Mouse (Mus musculus): ENCODE results near the gene Gm5678.
A peak's percentile ranks its signal among the peaks of the same experiment; 100 is the strongest.
"Not testable (repeated sequence)": the region's sequence is repeated elsewhere in the genome, so short reads cannot be mapped to it uniquely, and the experiment has no call there.

Gm5678 gene

DNA sequence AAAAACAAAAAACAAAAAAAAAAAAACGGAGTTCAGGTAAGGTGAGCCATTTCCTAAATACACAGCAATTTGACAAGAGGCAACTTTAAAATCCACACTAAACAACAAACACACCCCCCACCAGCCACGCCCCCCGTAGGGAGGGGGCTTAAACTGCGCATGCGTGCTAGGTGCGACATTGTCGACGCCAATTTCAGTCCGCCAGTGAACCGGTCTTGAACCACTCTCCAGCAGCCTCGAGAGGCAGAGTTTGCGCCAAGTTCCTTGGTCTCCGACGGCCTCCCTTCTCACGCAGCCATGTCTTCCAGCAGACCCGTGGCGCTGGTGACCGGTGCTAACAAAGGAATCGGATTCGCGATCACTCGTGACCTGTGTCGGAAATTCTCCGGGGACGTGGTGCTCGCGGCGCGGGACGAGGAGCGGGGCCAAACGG lies 20.2 kb upstream of the Gm5678 start:
- peak; percentile 82 to 91 for DNase-seq (ENCODE audit: low read depth in 2 of 2, low spot score in 2 of 2)

DNA sequence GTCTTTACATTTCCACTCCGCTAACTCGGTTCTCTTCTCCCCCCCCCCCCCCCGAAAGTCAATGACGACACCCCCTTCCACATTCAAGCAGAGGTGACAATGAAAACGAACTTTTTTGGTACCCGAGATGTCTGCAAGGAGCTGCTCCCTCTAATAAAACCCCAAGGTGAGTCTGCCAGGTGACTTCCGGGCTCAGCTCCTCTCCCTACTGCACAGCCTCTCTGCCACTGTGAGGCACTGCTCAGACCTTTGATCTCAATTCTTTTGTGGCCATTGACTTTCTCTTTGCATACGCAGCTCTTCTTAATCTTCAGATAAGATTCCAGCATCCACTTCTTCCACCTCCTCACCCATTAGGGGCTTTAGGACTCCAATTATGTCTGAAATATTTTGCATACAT lies 19.2 kb upstream of the Gm5678 start:
- DNase-seq (ENCODE audit: low read depth in 2 of 2, low spot score in 2 of 2) = no peak

DNA sequence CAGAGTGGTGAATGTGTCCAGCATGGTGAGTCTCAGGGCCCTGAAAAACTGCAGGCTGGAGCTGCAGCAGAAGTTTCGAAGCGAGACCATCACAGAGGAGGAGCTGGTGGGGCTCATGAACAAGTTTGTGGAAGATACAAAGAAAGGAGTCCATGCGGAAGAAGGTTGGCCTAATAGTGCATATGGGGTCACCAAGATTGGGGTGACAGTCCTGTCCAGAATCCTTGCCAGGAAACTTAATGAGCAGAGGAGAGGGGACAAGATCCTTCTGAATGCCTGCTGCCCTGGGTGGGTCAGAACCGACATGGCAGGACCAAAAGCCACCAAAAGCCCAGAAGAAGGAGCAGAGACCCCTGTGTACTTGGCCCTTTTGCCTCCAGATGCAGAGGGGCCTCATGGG lies 18.1 kb upstream of the Gm5678 start:
- DNase-seq (ENCODE audit: low read depth in 2 of 2, low spot score in 2 of 2) = no peak

DNA sequence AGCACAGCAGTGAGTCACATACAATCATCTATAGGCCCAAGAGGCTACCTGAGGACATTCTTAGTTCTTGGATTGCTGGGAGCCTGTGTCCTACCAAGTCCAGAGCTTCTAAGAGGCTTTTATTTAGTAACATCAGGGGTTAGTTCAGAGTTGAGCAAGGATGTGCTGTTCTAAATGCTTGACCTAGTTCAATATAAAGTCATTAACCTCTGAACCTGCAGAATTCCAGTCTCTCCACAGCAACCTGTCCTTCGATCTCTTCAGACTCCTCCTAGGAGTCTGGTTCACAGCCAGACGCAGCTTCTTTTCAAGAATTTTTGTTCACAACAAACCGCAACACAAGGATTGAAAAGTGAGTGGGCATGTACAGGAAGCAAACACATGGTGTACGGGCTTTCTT lies 16.9 kb upstream of the Gm5678 start:
- DNase-seq (ENCODE audit: low read depth in 2 of 2, low spot score in 2 of 2) = no peak

DNA sequence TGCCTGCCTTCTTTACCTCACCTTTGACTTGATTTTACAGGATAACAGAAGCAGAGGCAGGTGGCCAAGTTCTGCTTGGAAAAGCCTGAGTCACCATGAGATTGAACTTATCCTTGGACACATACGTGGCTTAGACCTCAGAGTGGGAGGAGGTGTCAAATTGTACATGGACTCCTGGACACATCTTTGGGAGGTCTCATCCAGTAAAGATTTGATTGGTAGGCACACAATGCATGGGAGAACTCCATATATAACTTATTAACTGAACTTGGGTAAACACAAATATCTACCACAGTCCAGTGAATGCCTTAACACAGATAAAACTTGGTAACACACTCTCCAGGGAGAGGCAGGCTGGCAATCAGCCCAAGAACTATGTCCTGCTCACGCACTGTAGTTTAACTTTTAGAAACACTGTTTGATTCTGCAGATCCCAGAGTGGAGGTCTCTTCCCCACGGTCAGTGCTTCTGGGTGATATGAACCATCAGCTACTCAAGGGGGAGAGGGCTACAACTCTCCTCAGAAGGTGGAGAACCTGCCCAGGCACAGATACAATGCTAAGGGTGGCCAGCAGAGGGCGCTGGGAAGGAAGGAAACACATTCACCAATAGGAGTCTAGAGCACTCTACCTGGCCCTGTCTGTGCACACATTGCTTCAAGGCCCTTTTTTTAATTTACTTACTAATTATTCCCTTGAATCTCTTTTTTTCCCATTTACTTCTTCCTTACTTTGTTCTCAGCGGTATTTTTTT lies 12.6 kb upstream of the Gm5678 start:
- peak; percentile 73 to 77 for DNase-seq (ENCODE audit: low read depth in 2 of 2, low spot score in 2 of 2)

DNA sequence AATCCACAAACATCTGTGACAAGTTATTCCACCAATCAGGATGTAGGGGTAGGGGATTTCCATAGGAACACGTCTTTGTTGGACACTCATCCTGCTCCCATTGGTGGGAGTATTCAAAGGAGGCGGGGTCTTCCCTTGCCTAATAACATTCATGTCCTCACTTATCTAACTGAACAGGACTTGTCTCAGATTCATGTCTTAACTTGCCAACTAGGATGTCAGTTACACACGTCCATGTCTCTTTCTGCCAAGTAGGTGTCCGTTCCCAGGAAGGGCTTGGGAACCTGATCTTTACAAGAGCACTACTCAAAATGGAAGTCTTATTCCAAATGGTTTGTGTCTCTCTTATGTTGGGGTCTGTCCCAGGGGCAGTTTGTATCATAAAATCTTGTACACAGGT lies 4.1 kb upstream of the Gm5678 start:
- DNase-seq (ENCODE audit: low read depth in 2 of 2, low spot score in 2 of 2) = not testable (repeated sequence)

DNA sequence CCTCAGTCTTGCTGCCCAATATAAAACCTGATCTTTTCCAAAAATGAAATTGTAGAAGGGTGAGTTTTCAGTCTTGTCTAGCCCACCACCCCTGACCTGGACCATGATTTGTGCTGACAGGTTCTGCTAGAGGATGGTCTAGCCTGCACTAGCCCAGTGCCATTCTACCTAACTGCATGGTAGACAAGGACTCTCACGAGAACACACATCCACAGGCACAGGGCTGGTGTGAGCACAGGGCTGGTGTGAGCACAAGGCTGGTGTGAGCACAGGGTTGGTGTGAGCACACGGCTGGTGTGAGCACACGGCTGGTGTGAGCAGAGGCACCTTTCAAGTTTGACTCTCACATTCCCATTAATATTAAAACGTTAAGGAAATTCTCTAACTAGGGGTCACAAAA lies 3.2 kb upstream of the Gm5678 start:
- DNase-seq (ENCODE audit: low read depth in 2 of 2, low spot score in 2 of 2) = no peak

DNA sequence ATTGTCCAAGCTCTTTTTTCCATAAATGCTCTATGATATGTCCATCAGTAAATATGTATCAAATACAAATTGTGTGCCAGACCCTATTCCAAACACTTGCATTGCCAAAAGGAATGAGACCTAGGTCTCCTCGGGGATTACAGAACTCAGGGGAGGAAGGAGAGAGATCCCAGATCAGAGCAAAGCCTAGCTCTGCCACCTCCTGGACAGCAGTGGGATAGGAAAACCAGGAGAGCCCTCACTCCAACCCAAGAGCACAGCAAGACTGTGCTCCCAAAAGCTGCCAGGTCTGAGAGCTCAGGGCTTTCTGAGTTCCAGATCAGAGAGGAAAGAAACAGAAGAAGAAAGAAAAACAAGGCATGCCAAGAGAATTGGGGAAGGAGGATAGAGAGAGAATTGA lies 1.2 kb upstream of the Gm5678 start:
- no peak for DNase-seq (ENCODE audit: low read depth in 2 of 2, low spot score in 2 of 2)

DNA sequence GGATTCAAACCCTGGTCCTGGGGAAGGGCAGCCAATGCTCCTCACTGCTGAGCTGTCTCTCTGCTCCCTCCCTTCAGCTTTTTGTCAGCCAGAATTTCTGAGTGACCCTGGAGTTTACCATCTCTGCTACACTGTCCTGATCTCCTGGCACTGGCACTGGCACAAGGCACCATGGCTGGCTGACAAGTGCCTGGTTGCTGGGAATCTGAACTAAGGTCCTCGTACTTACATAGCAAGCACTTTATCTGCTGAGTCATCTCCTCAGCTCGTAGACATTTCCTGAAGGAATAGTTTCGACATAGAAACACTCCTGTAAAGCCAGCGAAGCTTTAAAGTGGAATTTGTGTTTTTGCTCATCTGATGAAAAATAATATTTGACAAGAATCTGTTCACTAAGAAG lies 16.1 kb downstream of the Gm5678 start:
- no peak for DNase-seq (ENCODE audit: low read depth in 2 of 2, low spot score in 2 of 2)

DNA sequence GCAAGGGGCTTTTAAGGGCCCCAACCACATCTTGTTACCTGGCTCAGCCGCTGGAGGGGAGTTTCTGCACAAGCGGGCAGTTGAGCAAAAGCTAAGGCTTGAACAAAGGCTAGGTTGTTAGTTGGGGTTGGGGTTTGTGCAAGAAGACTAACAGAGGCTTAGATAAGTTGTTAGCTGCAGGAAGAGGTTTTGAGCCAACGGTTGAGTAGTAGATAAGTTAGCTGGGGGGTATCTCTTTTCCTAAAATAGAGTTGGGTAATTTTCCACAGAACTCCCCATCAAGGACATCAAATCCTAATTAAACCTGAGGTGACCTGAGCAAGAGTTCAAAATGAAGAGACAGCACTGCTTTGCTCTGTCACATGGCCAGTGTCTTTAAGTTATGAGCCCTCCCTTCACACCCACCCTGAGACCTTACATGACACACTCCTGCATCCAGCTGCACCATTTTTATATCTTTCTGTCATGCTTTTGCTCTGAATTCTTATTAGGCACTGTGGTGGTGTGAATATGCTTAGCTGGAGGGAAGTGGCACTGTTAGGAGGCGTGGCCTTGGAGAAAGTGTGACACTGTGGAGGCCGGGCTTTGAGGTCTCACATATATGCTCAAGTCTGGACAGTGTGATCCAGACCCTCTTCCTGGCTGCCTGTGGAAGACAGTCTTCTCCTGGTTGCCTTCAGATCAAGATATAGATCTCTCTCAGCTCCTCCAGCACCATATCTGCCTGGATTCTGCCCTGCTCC lies 20.7 kb downstream of the Gm5678 start:
- no peak for DNase-seq (ENCODE audit: low read depth in 2 of 2, low spot score in 2 of 2)

DNA sequence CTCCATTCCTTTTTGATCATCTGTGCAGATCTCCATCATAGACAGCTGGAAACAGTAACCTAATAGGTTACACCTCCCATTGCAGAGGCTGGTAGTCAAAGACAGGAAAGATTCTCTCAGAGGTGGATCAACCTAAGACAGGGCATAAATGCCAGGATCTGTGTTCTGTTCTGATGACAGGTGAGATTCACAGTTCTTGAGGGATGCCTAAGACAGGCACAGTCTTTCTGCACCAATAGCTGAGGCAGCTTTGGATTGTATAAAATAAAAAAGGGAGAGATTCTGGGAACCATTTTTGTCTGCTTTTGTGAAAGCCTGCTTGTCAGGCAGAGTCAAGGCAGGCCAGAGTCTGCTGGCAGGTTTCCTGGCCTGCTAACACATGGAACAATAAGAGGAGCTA lies 40.1 kb downstream of the Gm5678 start:
- no peak for DNase-seq (ENCODE audit: low read depth in 2 of 2, low spot score in 2 of 2)

DNA sequence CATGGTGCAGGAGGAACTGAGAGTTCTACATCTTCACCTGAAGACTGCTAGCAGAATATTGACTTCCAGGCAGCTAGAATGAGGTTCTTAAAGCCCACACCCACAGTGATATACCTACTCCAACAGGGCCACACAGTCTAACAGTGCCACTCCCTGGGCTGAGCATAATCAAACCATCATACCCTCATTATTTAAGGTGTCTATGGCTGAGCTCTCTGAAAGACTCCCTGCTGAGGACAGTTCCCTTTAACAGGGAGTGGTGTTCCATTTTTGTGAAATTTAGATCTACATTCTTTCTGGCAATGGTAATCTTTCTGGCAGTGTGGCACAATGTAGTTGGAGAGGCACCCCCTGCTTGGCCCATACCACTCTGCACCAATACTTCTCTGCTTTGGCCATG lies 41.6 kb downstream of the Gm5678 start:
- no peak for DNase-seq (ENCODE audit: low read depth in 2 of 2, low spot score in 2 of 2)

DNA sequence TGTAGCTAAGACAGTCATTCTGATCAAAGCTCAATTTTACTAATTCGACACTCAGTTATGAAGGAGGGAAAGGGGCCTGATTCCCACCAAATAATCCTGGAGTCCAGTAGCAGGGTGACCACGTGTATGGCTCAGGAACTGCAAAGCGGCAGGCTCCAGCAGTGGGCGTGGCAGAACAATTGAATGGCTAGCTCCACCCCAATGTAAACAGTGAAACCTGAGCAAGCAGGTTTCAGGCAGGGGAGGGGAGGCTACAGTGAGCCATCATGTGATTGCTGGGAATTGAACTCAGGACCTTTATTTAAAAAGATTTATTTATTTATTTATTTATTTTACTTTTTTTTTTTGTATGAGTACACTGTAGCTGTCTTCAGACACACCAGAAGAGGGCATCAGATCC lies 42.6 kb downstream of the Gm5678 start:
- DNase-seq (ENCODE audit: low read depth in 2 of 2, low spot score in 2 of 2) = not testable (repeated sequence)

DNA sequence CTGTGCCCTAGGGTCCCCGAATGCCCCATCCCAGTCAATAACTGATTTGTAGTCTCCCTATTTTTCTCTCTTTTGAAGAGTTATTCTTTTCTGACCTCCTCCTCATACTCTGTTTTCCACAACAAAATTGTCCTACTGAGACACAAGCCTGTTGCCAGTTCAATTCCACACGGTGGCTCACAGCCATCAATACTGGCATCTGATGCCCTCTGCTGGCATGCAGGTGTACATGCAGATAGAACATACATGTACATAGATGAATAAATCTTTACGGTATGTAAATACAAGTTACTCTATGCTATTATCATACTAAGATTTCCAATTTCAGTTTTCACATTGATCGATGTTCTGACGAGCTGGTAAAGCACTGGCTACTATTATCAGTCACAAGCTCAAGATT lies 43.2 kb downstream of the Gm5678 start:
- DNase-seq (ENCODE audit: low read depth in 2 of 2, low spot score in 2 of 2) = no peak

DNA sequence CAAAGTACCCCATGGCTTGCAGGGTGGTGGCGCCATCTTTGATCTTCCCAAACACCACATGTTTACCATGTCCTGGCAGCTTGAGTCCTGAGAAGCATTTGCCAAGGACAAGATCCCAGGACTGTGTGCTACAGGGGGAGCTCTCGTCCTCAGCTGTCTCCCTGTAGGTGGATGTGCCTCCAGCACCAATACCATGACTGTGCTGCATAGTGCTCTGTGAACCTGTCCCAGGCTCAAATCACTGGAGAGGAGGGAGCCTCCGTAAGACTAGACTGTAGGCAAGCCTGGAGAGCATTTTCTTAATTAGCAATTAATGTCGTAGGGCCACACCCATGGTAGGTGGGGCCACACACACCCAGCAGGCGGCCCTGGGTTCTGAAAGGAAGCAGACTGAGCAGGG lies 48.5 kb downstream of the Gm5678 start:
- no peak for DNase-seq (ENCODE audit: low read depth in 2 of 2, low spot score in 2 of 2)

DNA sequence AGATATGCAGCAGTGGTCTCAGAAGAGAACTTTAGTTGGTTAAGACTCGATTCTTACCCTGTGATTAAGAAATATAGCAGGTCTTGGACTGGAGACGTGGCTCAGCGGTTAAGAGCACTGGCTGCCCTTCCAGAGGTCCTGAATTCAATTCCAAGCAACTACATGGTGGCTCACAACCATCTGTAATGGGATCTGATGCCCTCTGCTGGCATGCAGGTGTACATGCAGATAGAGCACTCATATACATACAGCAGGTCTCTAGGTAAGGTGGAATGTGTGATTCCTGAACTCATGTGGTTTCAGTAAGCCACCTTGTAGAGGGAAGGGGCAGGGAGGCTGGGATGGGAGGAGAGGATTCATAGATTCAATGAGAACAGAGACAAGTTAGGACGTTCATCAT lies 50.3 kb downstream of the Gm5678 start:
- DNase-seq (ENCODE audit: low read depth in 2 of 2, low spot score in 2 of 2) = no peak

DNA sequence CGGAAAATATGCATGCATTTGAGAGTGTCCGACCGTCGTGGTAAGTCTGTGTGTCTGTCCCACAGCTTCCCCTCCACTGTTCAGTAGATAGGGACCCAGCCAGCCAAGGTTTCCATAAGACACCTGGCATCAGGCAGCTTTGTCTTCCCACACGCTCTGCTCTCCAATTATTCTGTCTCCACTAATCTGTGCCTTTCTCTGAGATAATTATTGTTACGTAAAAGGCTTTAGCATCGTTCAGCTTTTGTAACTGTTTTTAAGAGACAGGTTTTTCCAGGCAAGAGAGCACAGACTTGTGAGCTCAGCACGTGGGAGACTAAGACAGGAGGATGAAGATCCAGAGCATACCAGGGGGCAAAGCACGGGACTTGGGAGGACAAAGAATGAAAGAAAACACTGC lies 51.3 kb downstream of the Gm5678 start:
- no peak for DNase-seq (ENCODE audit: low read depth in 2 of 2, low spot score in 2 of 2)
